Mouse (Mus musculus) Patski (cell line): ENCODE measurements around the gene Cox17. TPM values are rescaled to one million over a fixed set of nuclear protein-coding genes. Genes with fewer than 3 reads are reported as not detected.

Experiments
- ATAC-seq: fragments of 100-300 bp; one replicate; pipeline ENCODE4 v1.8.0; 2021
- CTCF ChIA-PET: fragments of 350-600 bp; sonication (Branson Sonifier 250); formaldehyde crosslinking; loops from one replicate; lab custom pipeline; 2022; ENCODE audit warnings: inconsistent platforms; lab: Charles Lee
- POLR2A ChIA-PET: fragments of 350-600 bp; sonication (Branson Sonifier 250); formaldehyde crosslinking; loops from one replicate; lab custom pipeline; 2022; ENCODE audit warnings: antibody characterized with exemption, inconsistent platforms; lab: Charles Lee
- DNase-seq: peaks from one replicate; pipeline ENCODE4 v3.0.0-alpha.2; 2011; ENCODE audit warnings: low read depth, low spot score
- H3K27me3 ChIP-seq: fragments of 371-371 bp; one replicate; pipeline ENCODE4 v1.5.1; 2021
- CTCF ChIP-seq: fragments of 100-300 bp; IDR thresholded peaks from one replicate; pipeline ENCODE4 v1.5.1; 2021
- in situ Hi-C: fragments of 300-500 bp; cut with MboI; formaldehyde crosslinking; loops from 3 replicates; pipeline ENCODE4 v1.11.1; 2018; ENCODE audit warnings: low pct_unique_long_range_greater_than_20kb, mixed read lengths
- polyA plus RNA-seq: library from polyadenylated mRNA; unstranded; gene quantifications from one replicate; pipeline ENCODE4 v1.2.3, GENCODE M21; 2021

The Cox17 gene
- polyA plus RNA-seq, 1 experiment from 2014 or later: 271 TPM

DNA sequence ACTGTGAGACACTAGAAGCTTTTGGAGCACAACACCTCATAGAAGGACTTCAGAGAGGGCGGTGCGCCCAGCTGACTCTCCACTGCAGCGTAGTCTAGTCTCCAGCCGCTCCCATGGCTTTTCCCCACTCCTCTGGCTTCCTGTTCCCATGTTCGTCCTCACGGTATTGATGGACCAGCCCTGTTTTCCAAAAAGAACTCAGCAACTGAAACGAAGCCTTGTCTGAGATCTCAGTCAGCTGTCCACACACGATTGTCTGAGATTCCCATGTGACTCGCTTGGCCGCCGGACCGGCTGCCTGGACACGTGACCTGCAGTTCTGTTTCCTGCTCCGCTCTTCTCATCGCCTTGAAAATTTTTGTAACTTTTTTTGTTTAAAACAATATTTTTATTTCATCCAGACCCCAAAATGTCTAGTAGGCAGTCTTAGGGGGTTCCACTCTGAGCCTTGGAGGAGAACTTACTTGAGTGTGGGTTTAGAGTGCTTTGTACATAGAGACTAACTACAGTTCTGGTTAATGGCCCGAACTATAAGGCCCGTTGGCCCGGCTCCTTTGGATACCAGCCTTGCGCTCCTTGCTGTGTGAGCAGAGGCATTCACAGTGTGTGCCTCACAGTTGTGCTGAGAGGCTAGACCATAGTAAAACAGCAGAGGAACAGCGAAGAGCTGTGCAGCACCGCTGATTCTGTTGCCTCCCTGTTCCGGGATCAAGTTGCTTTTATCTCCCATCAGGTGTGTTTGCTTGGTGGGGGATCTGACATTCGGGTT is 45.5 kb downstream of the Cox17 start:
- POLR2A ChIA-PET: no interaction called here
- in situ Hi-C loops: no loop called here
- no peak for ATAC-seq
- no peaks in the 10 kb centered on the region for H3K27me3 ChIP-seq
- CTCF ChIA-PET: no interaction called here
- no peak for DNase-seq
- TF ChIP-seq CTCF: no peak

DNA sequence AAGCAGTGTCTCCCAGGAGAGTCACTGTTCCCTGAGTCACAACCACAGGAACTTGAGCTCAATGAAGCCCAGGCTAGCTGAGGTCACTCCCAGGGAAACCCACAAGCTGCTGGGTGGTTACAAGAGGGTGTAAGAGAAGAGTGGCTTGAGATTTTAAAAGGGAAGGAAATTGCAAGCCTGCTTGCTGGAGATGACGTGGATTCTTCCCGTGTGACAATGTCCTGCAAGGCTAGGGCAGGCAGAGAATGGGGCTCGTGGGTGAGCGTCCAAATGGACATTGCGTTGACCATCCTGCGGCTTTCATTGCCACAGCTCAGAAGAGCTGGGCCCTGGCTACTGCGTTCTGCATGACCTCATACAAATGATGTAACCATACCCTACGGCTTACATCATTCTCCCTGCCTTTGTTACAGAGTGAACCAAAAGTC is 47.4 kb downstream of the Cox17 start:
- TF ChIP-seq CTCF: no peak
- H3K27me3 ChIP-seq: no peaks in the 10 kb centered on the region
- DNase-seq (no peak), ATAC-seq (no peak)
- in situ Hi-C loops: no loop called here
- POLR2A ChIA-PET: no interaction called here
- CTCF ChIA-PET: interaction anchor here (0.7 to 1.1 kb wide), 3 partner anchors 13 to 35 kb away, joined by 3 read pairs; no protein-coding TSS in a partner anchor

DNA sequence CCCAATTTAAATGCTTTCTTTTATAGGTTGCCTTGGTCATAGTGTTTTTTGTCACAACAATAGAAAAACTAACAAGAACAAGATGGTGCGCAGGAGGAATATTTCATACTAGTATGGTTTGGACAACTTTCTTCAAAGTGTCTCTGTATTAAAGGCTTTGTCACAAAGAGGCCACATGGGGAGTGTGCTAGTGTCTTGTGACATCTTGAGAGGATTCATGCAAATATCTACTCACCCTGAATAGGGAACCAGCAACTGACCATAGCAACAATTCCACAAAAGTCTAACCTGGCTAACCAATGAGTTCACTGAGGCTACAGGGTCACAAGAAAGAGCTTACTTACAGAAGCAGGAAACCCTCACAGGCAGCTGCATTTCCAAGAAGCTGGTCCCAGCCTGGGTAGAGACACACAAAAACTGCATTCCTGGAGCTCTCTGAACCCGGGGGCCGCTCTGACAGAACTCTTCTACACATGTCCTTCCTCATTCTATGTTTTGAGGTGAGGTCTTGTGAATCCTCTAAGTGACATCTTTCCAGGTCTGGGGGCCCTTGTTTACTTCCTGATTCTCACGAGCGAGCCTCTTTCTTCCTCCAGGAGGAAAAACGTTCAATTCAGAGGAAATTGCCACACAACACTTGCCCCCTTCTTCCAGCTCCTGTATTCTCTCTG is 48.4 kb downstream of the Cox17 start:
- TF ChIP-seq CTCF: no peak
- POLR2A ChIA-PET: no interaction called here
- in situ Hi-C loops: no loop called here

DNA sequence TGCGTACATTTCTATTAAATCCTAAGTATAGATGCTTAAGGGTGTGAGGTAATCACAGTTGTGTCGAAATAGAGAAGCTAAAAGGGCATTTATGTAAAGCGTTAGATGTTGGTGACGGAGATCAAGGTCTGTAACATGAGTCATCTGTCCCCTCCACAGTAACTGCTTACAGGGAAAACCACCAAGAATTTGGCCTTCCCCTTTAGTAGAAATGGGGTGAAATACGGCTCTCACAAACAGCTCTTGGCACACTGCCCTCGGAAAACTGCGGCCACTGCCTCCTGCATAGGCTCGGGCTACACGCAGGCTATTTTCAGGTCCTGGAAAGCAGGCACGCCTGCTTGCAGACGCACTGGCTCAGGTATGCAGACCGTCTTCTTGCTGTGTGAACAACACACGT is 49.4 kb downstream of the Cox17 start:
- in situ Hi-C loops: no loop called here
- ATAC-seq (peak; percentile 75), DNase-seq (peak; percentile 71)
- H3K27me3 ChIP-seq: no peaks in the 10 kb centered on the region
- CTCF ChIA-PET: interaction anchor here (0.8 kb wide), 1 partner anchor 74 kb away, joined by 3 read pairs; no protein-coding TSS in a partner anchor
- POLR2A ChIA-PET: no interaction called here
- TF ChIP-seq CTCF: no peak

More for the DNA sequence above, 48.4 kb downstream of the Cox17 start:
- DNase-seq (no peak), ATAC-seq (no peak)
- CTCF ChIA-PET: interaction anchor here (0.7 to 1.1 kb wide), 3 partner anchors 12 to 34 kb away, joined by 3 read pairs; no protein-coding TSS in a partner anchor
- H3K27me3 ChIP-seq: no peaks in the 10 kb centered on the region

DNA sequence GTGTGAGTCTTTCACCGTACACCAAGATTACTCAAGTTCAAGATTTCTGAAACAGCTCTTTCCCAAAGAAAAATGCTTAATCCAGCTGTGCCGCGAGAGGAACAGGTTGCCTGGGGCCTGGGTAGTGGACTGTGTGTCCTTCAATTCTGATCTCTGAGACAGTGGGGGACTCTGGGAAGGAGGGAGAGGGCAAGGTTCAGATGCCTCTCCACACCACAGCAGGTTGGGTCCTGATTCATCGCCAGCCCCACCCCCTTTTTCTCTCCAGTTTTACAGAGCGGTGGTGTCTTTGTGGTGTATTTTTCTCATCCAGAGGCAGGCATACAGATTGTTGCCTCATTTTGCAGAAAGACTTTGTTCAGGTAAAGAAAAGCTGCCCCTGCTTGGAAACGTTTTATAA is 51.5 kb downstream of the Cox17 start:
- ATAC-seq (no peak), DNase-seq (no peak)
- ChIA-PET POLR2A (no interaction called here), CTCF (no interaction called here)
- in situ Hi-C loops: no loop called here
- no peaks in the 10 kb centered on the region for H3K27me3 ChIP-seq
- no peak for TF ChIP-seq CTCF

DNA sequence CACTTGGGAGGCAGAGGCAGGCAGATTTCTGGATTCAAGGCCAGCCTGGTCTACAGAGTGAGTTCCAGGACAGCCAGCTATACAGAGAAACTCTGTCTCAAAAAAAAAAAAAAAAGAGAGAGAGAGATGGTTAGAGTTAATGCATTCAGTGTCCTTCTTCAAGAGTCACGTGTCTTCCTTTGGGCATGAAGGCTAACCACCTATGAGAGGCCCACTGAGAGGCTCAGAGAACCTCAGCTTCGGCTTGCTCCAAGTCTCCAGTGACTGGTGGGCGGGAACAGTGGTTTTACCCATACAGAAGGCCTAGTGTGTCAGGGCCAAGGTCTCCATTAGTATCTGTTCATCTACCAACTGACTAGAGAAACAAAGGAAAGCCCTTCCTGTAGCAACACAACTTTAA is 52.3 kb downstream of the Cox17 start:
- no peaks in the 10 kb centered on the region for H3K27me3 ChIP-seq
- DNase-seq (no peak), ATAC-seq (no peak)
- ChIA-PET CTCF (no interaction called here), POLR2A (interaction anchor here (0.7 kb wide), 1 partner anchor 49 kb away, joined by 5 read pairs; no protein-coding TSS in a partner anchor)
- no peak for TF ChIP-seq CTCF
- in situ Hi-C loops: no loop called here

DNA sequence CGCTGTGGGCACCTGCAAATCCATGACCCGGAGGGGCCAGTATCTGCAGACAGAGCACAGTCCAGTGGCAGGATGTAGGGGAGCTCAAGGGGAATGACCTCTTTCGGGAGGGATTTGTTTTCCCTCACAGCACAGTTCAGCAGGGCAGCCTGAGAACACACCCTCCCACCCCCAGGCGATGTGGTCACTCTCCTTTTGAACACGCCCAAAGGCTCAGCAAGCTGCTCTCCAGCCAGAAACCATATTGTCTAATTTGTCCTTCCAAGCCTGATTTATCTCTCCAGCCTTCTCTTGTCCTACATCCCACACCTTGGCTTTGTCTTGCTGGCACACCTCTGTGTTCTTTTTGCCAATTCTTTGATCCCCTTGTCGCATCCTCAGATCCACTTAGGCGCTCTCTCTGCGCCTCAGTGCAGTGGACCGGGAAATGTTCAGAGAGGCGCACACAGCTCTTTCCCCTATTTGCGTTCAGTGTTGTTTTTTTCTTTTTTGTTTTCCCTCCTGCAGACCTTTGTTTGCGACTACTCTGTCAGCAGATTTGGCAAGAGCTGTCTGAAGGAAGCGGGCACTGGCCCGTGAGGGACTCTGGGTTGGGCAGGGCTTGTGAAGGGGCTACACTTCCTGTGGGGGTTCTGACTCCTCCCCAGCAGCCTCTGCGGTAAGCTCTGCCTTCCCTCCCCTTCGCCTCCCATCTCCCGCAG is 52.9 kb downstream of the Cox17 start:
- in situ Hi-C loops: no loop called here
- no peak for ATAC-seq
- ChIA-PET POLR2A (interaction anchor here (0.7 to 1.2 kb wide), 2 partner anchors 49 to 53 kb away, joined by 3 to 5 read pairs; partner anchors contain the start of gene Adprh), CTCF (no interaction called here)
- TF ChIP-seq CTCF: no peak
- H3K27me3 ChIP-seq: no peaks in the 10 kb centered on the region
- DNase-seq: no peak

DNA sequence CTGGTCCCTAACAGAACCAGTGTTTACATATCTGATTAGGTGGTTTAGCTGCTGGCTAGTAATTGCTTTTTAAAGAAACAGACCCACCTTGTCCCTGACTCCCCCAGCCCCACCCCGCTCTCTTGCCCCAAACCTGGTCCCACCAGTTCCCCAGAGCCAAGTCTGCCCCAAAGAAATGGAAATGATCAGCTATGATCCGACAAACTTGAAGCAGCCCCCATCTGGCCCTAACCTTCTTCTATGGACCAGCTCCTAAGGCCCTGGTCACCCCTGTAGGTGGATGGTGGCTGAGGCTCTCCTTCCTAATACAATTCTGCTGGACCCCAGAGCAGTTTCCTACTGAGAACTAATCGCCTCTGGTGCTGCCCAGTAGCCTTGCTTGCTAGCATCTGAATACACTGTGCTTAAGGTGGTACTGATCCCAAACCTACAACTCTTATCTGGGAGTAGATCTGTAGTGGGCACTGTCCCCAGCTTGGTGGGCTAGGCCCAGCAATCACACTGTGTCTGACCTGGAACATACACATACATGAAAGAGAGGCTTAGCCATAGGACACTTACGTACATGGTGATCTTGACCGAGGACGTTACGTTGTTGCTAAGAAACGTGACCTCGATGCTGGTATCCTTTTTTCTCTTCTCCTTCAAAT is 53.6 kb downstream of the Cox17 start:
- H3K27me3 ChIP-seq: no peaks in the 10 kb centered on the region
- CTCF ChIA-PET: interaction anchor here (0.5 kb wide), 1 partner anchor 95 kb away, joined by 3 read pairs; no protein-coding TSS in a partner anchor
- no peak for TF ChIP-seq CTCF
- in situ Hi-C loops: no loop called here
- DNase-seq: no peak
- ATAC-seq: no peak
- POLR2A ChIA-PET: interaction anchor here (1.2 kb wide), 1 partner anchor 52 kb away, joined by 3 read pairs; the partner anchor contains the start of gene Adprh

DNA sequence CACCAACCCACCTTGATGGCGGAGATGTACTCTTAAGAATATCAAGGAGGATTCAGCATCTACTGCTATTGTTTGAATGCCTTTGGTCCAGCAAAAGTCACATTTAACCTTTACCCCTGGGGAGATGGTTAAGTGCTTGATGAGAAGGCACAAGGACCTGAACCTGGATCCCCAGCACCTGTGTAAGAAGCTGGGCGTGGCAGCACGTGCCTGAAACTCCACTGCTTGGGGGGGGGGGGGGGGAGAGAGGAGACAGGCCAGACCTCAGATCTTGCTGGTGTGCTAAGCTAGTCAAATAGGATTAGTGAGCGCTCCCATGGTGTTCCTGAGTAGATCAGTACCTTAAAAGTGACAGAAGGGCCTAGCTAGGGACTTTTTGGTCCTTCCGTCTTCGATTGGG is 54.7 kb downstream of the Cox17 start:
- H3K27me3 ChIP-seq: no peaks in the 10 kb centered on the region
- CTCF ChIA-PET: no interaction called here
- no peak for ATAC-seq

More for the DNA sequence above, 54.7 kb downstream of the Cox17 start:
- no peak for TF ChIP-seq CTCF
- no peak for DNase-seq
- in situ Hi-C loops: no loop called here
- POLR2A ChIA-PET: no interaction called here

Other genes with a start within 250 kb of the Cox17 start
- 0.03 TPM for gene Nr1i2, start 52.2 kb upstream of the Cox17 start, polyA plus RNA-seq
- gene Maats1, start 4.8 kb upstream of the Cox17 start, polyA plus RNA-seq: 0.09 TPM
- gene Gm21987, start within 50 bp of the Cox17 start, polyA plus RNA-seq: not detected
- 0.49 TPM for gene Popdc2, start 15.2 kb downstream of the Cox17 start, polyA plus RNA-seq
- 61.5 TPM for gene Pla1a, start 86.2 kb downstream of the Cox17 start, polyA plus RNA-seq
- gene Adprh, start 105.7 kb downstream of the Cox17 start, polyA plus RNA-seq: 37.5 TPM
- 0.24 TPM for gene Cd80, start 108.6 kb downstream of the Cox17 start, polyA plus RNA-seq
- 44.5 TPM for gene Timmdc1, start 175.7 kb downstream of the Cox17 start, polyA plus RNA-seq
- 48.0 TPM for gene Poglut1, start 203.3 kb downstream of the Cox17 start, polyA plus RNA-seq
- gene Tmem39a, start 211.7 kb downstream of the Cox17 start, polyA plus RNA-seq: 40.8 TPM